Mouse (Mus musculus) forebrain, embryonic 14.5 days (tissue): ENCODE results near the gene Mif. TPM values are rescaled to one million over a fixed set of nuclear protein-coding genes. Genes with fewer than 3 reads are reported as not detected.
"Not testable (repeated sequence)": the region's sequence is repeated elsewhere in the genome, so short reads cannot be mapped to it uniquely, and the experiment has no call there.

Experiments used
- ATAC-seq: fragments of 200-750 bp; cut with Nextera tagmentation; 2 replicates; pipeline ENCODE4 v1.8.0; 2017; ENCODE audit warnings: mild to moderate bottlenecking, moderate library complexity
- DNase-seq: peaks from one replicate; pipeline ENCODE4 v3.0.0-alpha.2; 2015; ENCODE audit warnings: low spot score
- H3K27ac ChIP-seq: fragments of 300-500 bp; sonication (generic); 2 replicates; pipeline ENCODE4 v1.5.1; 2014; ENCODE audit warnings: low read depth, mild to moderate bottlenecking, control low read depth, low read length, moderate library complexity
- H3K27me3 ChIP-seq: fragments of 300-500 bp; sonication (generic); replicated peaks from 2 replicates; pipeline ENCODE4 v1.6.1; 2014; ENCODE audit warnings: low read length, control low read depth, mixed read lengths; ENCODE audit not compliant: control insufficient read depth, insufficient read depth
- H3K36me3 ChIP-seq: fragments of 300-500 bp; sonication (generic); 2 replicates; pipeline ENCODE4 v1.6.1; 2014; ENCODE audit warnings: low read length, control low read depth; ENCODE audit not compliant: control insufficient read depth, insufficient read depth
- H3K4me1 ChIP-seq: fragments of 300-500 bp; sonication (generic); 2 replicates; pipeline ENCODE4 v1.6.1; 2014; ENCODE audit warnings: antibody characterized with exemption, low read length, control low read depth; ENCODE audit not compliant: control insufficient read depth, insufficient read depth
- H3K4me2 ChIP-seq: fragments of 300-500 bp; sonication (generic); 2 replicates; pipeline ENCODE4 v1.6.1; 2014; ENCODE audit warnings: mild to moderate bottlenecking, control low read depth, low read length
- H3K4me3 ChIP-seq: fragments of 300-500 bp; sonication (generic); 2 replicates; pipeline ENCODE4 v1.5.1; 2014; ENCODE audit warnings: low read depth, low read length, control low read depth
- H3K9ac ChIP-seq: fragments of 300-500 bp; sonication (generic); 2 replicates; pipeline ENCODE4 v1.6.1; 2014; ENCODE audit warnings: mild to moderate bottlenecking, low read length, control low read depth, moderate library complexity
- H3K9me3 ChIP-seq: fragments of 300-500 bp; sonication (generic); replicated peaks from 2 replicates; pipeline ENCODE4 v1.6.1; 2016; ENCODE audit warnings: low read length, control low read depth, mixed read lengths; ENCODE audit not compliant: control insufficient read depth
- whole genome bisulfite sequencing: fragments of 180-500 bp; shearing (Covaris S2); extraction: QIAGEN DNeasy Blood & Tissue Kit; methylation state at CpG from one replicate; pipeline ENCODE4 v1.1.7; 2014; 5-methylcytosine and 5-hydroxymethylcytosine counted together
- polyA plus RNA-seq: library from polyadenylated mRNA; unstranded; fragments of >200 nt; fragmentation: Nextera tagmentation; extraction: Ambion mirVana; gene quantifications from 2 replicates; pipeline ENCODE4 v1.2.1, GENCODE M21; 2014

The Mif gene
- polyA plus RNA-seq, result 1,715 and 2,306 TPM in 2 replicates

DNA sequence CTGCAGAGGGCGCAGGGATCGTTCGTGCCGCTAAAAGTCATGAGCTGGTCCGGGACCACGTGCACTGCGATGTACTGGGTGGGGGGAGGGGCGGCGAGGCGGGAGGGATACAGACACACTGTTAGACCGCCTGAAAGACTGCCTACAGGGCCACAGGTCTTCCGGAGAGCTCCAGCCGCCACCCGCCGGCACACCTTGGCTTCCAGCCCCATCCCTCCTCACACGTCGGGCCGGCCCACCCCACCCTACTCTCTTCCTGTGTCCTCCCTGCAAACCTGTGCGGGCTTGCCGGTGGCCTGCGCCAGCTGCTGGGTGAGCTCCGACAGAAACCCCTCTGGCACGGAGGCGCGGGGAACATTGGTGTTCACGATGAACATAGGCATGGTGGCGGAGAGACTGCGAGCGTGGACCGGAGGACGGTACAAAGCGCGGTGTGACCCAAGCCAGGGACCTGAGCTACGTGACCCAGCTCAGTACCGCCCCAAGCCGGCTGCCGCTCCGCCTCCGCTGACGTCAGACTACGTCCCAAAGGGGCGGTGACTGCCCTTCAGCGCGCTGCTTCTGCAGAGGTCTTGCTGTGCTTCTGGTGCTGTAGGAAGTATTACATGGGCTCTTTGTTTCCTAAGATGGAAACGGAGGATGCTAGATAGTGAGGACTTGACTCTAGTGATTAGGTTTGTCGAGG lies at the start of gene Mif:
TSS of gene Mif (minus strand) at position 455 of the 685 bp plus-strand sequence.
- ATAC-seq (peak; percentile 98), DNase-seq (peak; percentile 96)
- Histone ChIP-seq H3K36me3 (peaks cover 16% of the 10 kb centered on the region), H3K27ac (peak within 1 kb of the TSS; percentile 80), H3K4me1 (peaks cover 18% of the 10 kb centered on the region), H3K4me3 (peak within 1 kb of the TSS; percentile 66), H3K4me2 (peak within 1 kb of the TSS; percentile 68), H3K9ac (peak within 1 kb of the TSS; percentile 88)
- H3K9me3 ChIP-seq, H3K27me3 ChIP-seq: not testable (repeated sequence)
- under 1% methylated on average over 34 of the region's 46 CpGs for WGBS

DNA sequence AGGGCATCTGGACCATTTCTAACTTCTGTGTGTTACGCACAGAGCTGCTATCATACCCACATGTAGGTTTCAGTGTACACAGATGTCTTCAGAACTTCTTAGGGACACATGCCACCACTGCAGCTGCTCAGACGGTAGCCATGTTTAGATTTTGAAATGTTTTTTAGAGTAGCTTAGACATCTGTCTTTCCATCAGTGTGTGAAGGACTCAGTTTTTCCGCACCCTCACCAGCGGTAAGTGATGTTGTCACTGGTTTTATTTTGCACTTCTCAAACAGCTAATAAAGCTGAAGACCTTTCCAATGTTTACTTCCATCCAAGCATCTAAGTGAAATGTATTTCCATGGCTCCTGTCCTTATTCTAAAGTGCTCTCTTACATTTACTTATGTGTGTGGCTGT lies 46.8 kb upstream of the Mif start:
- Histone ChIP-seq H3K9ac (no peak overlapping the region), H3K4me1 (no peaks in the 10 kb centered on the region), H3K4me2 (no peak overlapping the region), H3K36me3 (peaks cover 95% of the 10 kb centered on the region), H3K4me3 (no peak overlapping the region), H3K27me3 (no peaks in the 10 kb centered on the region), H3K27ac (no peak overlapping the region), H3K9me3 (no peaks in the 10 kb centered on the region)
- DNase-seq (no peak), ATAC-seq (no peak)
- WGBS, result 96% methylated on average over 4 of the region's 4 CpGs

DNA sequence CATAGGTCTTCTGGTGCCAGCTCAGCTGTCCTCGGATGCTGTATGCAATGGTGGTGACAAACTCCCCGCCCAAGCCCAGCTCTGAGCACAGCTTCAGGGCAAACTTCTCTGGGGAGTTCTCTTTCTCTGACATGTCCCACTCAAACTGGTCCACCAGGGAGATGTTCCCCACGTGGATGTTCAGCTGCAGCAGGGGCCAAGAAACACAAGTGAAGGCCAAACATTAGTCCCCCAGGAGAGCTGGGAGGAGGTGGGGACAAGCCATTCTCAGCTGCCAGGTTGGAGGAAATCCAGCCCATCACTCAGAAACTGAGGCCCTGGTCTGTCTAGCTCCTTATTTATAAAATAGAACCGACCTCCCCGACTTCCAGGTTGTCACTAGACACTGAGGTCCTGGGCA lies 44.4 kb upstream of the Mif start:
- no peaks in the 10 kb centered on the region for H3K4me1 ChIP-seq
- H3K9ac ChIP-seq, result no peak overlapping the region
- DNase-seq (no peak), ATAC-seq (no peak)
- no peak overlapping the region for H3K4me3 ChIP-seq
- 95% methylated on average over 5 of the region's 5 CpGs for WGBS
- H3K4me2 ChIP-seq, result no peak overlapping the region
- no peaks in the 10 kb centered on the region for H3K9me3 ChIP-seq
- H3K27ac ChIP-seq, result no peak overlapping the region
- H3K36me3 ChIP-seq, result peaks cover 94% of the 10 kb centered on the region
- no peaks in the 10 kb centered on the region for H3K27me3 ChIP-seq

DNA sequence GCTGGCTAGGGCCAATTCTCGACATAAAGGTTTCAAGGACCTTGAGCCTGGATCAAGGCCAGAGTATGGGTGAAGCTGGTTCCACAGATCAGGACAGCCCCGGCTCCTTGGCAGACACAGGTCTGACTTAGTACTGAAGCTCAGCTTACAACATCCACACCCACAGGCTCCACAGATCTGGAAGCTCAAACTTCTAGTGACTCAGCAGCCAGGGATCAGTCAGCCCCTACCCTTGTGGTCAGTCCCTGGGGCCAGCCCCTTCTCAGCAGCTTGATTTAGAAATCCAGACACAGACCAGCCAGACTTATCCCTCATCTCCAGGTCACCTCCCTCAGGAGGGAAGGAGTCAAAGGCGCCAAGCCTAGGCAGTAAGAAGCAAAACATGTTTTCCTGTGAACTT lies 38.8 kb upstream of the Mif start:
- Histone ChIP-seq H3K4me2 (no peak overlapping the region), H3K36me3 (peaks cover 98% of the 10 kb centered on the region), H3K4me1 (peaks cover under 1% of the 10 kb centered on the region; the same call in 1 of the 2 replicates), H3K9ac (no peak overlapping the region), H3K27me3 (no peaks in the 10 kb centered on the region), H3K27ac (no peak overlapping the region), H3K9me3 (no peaks in the 10 kb centered on the region), H3K4me3 (no peak overlapping the region)
- WGBS, result 83% methylated on average over 3 of the region's 3 CpGs
- DNase-seq, result no peak
- no peak for ATAC-seq

DNA sequence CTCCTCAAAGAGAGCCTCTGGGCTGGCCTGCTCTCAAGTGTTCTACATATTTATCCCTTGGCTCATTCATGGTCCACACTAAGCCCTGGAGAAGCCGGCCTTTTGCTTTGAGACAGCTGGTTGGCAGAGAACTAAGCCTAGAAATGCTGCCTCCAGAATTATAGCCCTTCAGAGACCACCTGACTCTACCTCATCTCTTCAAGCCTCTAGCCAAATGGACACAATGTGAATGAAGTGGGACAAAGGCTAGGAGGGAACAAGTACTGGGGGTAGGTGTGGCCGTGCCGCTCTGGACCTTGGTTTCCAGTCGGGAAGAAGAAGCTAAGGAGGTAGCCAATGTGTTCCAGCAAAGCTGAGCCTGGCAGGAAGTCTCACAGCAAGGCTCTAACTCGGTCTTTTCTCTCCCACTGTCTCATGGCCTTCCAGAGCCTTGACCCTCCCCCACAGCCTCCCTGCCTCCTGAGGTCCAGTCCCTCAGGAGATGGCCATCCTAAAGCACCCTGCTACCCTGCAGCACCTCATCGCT lies 38.1 kb upstream of the Mif start:
- WGBS, result 81% methylated on average over 6 of the region's 6 CpGs
- no peak overlapping the region for H3K9ac ChIP-seq
- H3K27me3 ChIP-seq, result no peaks in the 10 kb centered on the region
- H3K9me3 ChIP-seq, result no peaks in the 10 kb centered on the region
- no peak overlapping the region for H3K27ac ChIP-seq
- H3K4me2 ChIP-seq, result no peak overlapping the region
- DNase-seq (no peak), ATAC-seq (no peak)
- H3K4me1 ChIP-seq, result peaks cover 7% of the 10 kb centered on the region
- H3K36me3 ChIP-seq, result peaks cover 94% of the 10 kb centered on the region
- H3K4me3 ChIP-seq, result no peak overlapping the region

DNA sequence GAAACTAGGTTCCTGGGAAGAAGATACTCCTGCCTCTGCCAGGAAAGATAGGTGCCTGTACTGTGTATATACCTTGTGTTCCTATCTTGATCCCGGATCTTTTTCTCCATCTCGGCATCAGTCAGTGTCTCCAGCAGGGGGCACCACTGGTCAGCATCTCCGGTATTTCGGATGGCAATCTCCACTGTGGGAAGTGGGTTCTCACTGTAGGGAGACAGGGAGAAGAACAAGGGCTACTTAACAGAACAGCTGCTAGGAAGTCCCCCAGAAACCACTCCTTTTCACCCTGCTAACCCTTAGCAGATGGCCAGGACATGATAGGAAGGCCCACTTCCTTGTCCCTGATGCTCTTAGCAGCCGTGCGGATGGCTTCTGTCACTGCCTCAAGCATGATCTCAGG lies 37.3 kb upstream of the Mif start:
- no peak overlapping the region for H3K27ac ChIP-seq
- ATAC-seq (no peak), DNase-seq (peak; percentile 75)
- no peak overlapping the region for H3K4me2 ChIP-seq
- H3K4me3 ChIP-seq, result no peak overlapping the region
- no peak overlapping the region for H3K9ac ChIP-seq
- peaks cover 87% of the 10 kb centered on the region for H3K36me3 ChIP-seq
- H3K9me3 ChIP-seq, result no peaks in the 10 kb centered on the region
- 36% methylated on average over 6 of the region's 6 CpGs for WGBS
- H3K27me3 ChIP-seq, result no peaks in the 10 kb centered on the region
- peaks cover 7% of the 10 kb centered on the region for H3K4me1 ChIP-seq

DNA sequence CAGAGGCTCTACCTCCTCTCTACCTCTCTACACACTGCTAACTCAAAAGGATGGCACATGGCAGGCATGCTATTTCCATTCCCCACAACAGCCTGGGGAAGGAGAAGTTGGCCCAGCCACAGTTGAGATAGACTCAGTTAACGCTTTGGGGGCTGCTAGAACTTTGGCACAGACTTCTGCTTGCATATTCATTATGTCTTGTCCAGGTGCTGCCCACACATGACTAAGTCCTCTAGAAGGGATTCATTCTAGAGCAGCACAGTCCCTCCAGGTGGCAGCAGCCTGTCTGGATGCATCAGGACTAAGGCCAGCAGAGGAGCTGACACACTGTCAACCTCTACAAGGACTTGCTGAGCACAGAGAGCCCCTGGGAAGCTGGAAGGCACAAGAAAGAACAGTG lies 36.2 kb upstream of the Mif start:
- ATAC-seq, result no peak

DNA sequence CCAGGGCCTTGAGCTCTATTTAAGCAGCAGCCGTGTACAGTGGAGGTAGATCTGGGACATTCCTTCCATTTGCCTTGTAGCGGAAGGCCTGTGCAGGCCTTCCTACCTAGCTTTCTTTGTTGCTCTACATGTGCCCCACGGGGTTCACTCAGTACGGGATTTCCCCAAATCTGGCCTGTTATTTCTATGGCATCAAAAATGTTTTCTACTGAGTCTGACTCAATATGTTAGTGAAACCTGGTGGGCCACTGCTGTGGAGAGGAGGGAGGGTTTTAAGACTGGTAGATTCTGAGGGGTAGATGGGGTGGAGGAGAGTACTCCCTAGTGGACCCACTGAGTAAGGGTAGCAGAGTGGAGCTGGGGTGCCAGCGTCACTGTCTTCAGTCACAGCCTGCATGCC lies 35.7 kb upstream of the Mif start:
- peaks cover 71% of the 10 kb centered on the region for H3K36me3 ChIP-seq
- no peaks in the 10 kb centered on the region for H3K9me3 ChIP-seq
- no peak for DNase-seq
- H3K4me2 ChIP-seq, result no peak overlapping the region
- peaks cover 7% of the 10 kb centered on the region for H3K4me1 ChIP-seq
- WGBS, result 94% methylated on average over 5 of the region's 5 CpGs
- no peaks in the 10 kb centered on the region for H3K27me3 ChIP-seq
- H3K9ac ChIP-seq, result no peak overlapping the region
- H3K4me3 ChIP-seq, result no peak overlapping the region
- H3K27ac ChIP-seq, result no peak overlapping the region
- no peak for ATAC-seq

More for the DNA sequence above, 36.2 kb upstream of the Mif start:
- WGBS, result 71% methylated on average over 1 of the region's 1 CpGs
- peaks cover 75% of the 10 kb centered on the region for H3K36me3 ChIP-seq
- H3K9me3 ChIP-seq, result no peaks in the 10 kb centered on the region
- no peak for DNase-seq
- H3K9ac ChIP-seq, result no peak overlapping the region
- no peak overlapping the region for H3K4me2 ChIP-seq
- no peak overlapping the region for H3K4me3 ChIP-seq
- H3K27me3 ChIP-seq, result no peaks in the 10 kb centered on the region
- peaks cover 7% of the 10 kb centered on the region for H3K4me1 ChIP-seq
- H3K27ac ChIP-seq, result no peak overlapping the region

DNA sequence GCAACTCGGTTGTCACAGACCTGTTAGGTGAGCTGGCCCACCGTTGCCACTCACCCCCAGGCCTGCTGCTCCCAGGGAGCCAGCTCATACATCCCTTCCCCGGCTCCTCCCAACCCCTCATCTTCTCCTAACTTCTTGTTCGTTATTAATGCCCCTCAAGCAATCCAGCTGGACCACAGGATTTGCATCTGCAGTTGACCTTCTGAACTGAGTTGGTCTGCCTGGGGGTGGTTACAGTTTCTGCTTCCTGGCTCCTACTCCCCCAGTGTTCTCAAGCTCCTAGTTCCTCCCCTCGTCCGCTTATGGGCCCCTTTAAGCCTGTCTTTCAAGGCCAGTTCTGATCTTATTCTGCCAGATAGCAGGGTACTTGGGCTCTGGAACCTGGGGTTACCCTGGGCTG lies 34.6 kb upstream of the Mif start:
- WGBS, result 76% methylated on average over 6 of the region's 6 CpGs
- Histone ChIP-seq H3K4me1 (peaks cover 7% of the 10 kb centered on the region), H3K36me3 (peaks cover 60% of the 10 kb centered on the region), H3K9ac (no peak overlapping the region), H3K27ac (no peak overlapping the region), H3K4me3 (no peak overlapping the region), H3K9me3 (no peaks in the 10 kb centered on the region), H3K4me2 (no peak overlapping the region), H3K27me3 (no peaks in the 10 kb centered on the region)
- no peak for DNase-seq
- ATAC-seq, result no peak
